Mouse (Mus musculus) limb, embryonic 15.5 days (tissue): ENCODE data around the gene 5530401A14Rik. TPM values are rescaled to one million over a fixed set of nuclear protein-coding genes. Genes with fewer than 3 reads are reported as not detected.

Experiments
- ATAC-seq: fragments of 200-750 bp; cut with Nextera tagmentation; 2 replicates; pipeline ENCODE4 v1.8.0; 2017; ENCODE audit warnings: low read depth, moderate TSS enrichment; ENCODE audit not compliant: insufficient number of reproducible peaks, low FRiP score, low TSS enrichment
- H3K27ac ChIP-seq: fragments of 300-500 bp; sonication (generic); 2 replicates; pipeline ENCODE4 v1.5.1; 2015; ENCODE audit warnings: moderate library complexity, mild to moderate bottlenecking, inconsistent platforms
- H3K27me3 ChIP-seq: fragments of 300-500 bp; sonication (generic); 2 replicates; pipeline ENCODE4 v1.6.1; 2015; ENCODE audit warnings: inconsistent platforms
- H3K36me3 ChIP-seq: fragments of 300-500 bp; sonication (generic); 2 replicates; pipeline ENCODE4 v1.6.1; 2015; ENCODE audit warnings: inconsistent platforms
- H3K4me1 ChIP-seq: fragments of 300-500 bp; sonication (generic); 2 replicates; pipeline ENCODE4 v1.6.1; 2015; ENCODE audit warnings: inconsistent platforms
- H3K4me2 ChIP-seq: fragments of 300-500 bp; sonication (generic); 2 replicates; pipeline ENCODE4 v1.6.1; 2015; ENCODE audit warnings: mild to moderate bottlenecking, inconsistent platforms
- H3K4me3 ChIP-seq: fragments of 300-500 bp; sonication (generic); 2 replicates; pipeline ENCODE4 v1.5.1; 2015; ENCODE audit warnings: mild to moderate bottlenecking, inconsistent platforms
- H3K9ac ChIP-seq: fragments of 300-500 bp; sonication (generic); 2 replicates; pipeline ENCODE4 v1.6.1; 2015; ENCODE audit warnings: inconsistent platforms
- H3K9me3 ChIP-seq: fragments of 300-500 bp; sonication (generic); 2 replicates; pipeline ENCODE4 v1.6.1; 2016; ENCODE audit warnings: inconsistent platforms
- WGBS: fragments of 180-500 bp; shearing (Covaris S2); methylation state at CpG from one replicate; pipeline ENCODE4 v1.1.7; 2015; 5-methylcytosine and 5-hydroxymethylcytosine counted together
- polyA plus RNA-seq: library from polyadenylated mRNA; unstranded; fragments of >200 nt; fragmentation: Nextera tagmentation; extraction: Ambion mirVana; gene quantifications from 2 replicates; pipeline ENCODE4 v1.2.1, GENCODE M21; 2015

5530401A14Rik gene
- polyA plus RNA-seq, 1 experiment from 2014 or later = not detected

- Histone ChIP-seq H3K4me2 (no peak overlapping the region), H3K27me3 (no peaks in the 10 kb centered on the region), H3K4me1 (no peaks in the 10 kb centered on the region), H3K4me3 (no peak overlapping the region), H3K9ac (no peak overlapping the region), H3K36me3 (no peaks in the 10 kb centered on the region), H3K27ac (no peak overlapping the region), H3K9me3 (no peaks in the 10 kb centered on the region)
- ATAC-seq = no peak
- WGBS = 79% methylated on average over 6 of the region's 6 CpGs
Observed at GRCm38 (mm10) chr11:81896511-81896910, 36.0 kb downstream of the 5530401A14Rik start.

GRCm38 (mm10) chr11:81897547-81898354 is 37.3 kb downstream of the 5530401A14Rik start:
- H3K9ac ChIP-seq = no peak overlapping the region
- 11% methylated on average over 8 of the region's 8 CpGs for WGBS
- H3K4me1 ChIP-seq = no peaks in the 10 kb centered on the region

GRCm38 (mm10) chr11:81902318-81902717 is 41.8 kb downstream of the 5530401A14Rik start:
- no peak overlapping the region for H3K4me2 ChIP-seq
- H3K9ac ChIP-seq = no peak overlapping the region
- H3K9me3 ChIP-seq = no peaks in the 10 kb centered on the region
- H3K4me1 ChIP-seq = no peaks in the 10 kb centered on the region
- H3K27ac ChIP-seq = no peak overlapping the region
- no peaks in the 10 kb centered on the region for H3K36me3 ChIP-seq
- H3K27me3 ChIP-seq = no peaks in the 10 kb centered on the region
- H3K4me3 ChIP-seq = no peak overlapping the region
- no peak for ATAC-seq

More at GRCm38 (mm10) chr11:81897547-81898354, 37.3 kb downstream of the 5530401A14Rik start:
- no peak overlapping the region for H3K27ac ChIP-seq
- H3K36me3 ChIP-seq = no peaks in the 10 kb centered on the region
- H3K4me2 ChIP-seq = no peak overlapping the region
- ATAC-seq = no peak
- H3K27me3 ChIP-seq = no peaks in the 10 kb centered on the region
- H3K9me3 ChIP-seq = no peaks in the 10 kb centered on the region
- no peak overlapping the region for H3K4me3 ChIP-seq

GRCm38 (mm10) chr11:81908760-81909159 is 48.3 kb downstream of the 5530401A14Rik start:
- Histone ChIP-seq H3K4me1 (no peaks in the 10 kb centered on the region), H3K27me3 (no peaks in the 10 kb centered on the region), H3K4me2 (no peak overlapping the region), H3K36me3 (no peaks in the 10 kb centered on the region), H3K4me3 (no peak overlapping the region), H3K9me3 (no peaks in the 10 kb centered on the region), H3K9ac (no peak overlapping the region), H3K27ac (no peak overlapping the region)
- no peak for ATAC-seq
- 89% methylated on average over 1 of the region's 1 CpGs for WGBS

GRCm38 (mm10) chr11:81909397-81909894 is 49.0 kb downstream of the 5530401A14Rik start:
- Histone ChIP-seq H3K9ac (no peak overlapping the region), H3K9me3 (no peaks in the 10 kb centered on the region), H3K4me3 (no peak overlapping the region), H3K27ac (no peak overlapping the region), H3K4me1 (no peaks in the 10 kb centered on the region), H3K36me3 (no peaks in the 10 kb centered on the region), H3K4me2 (no peak overlapping the region), H3K27me3 (no peaks in the 10 kb centered on the region)
- ATAC-seq = no peak
- WGBS = 58% methylated on average over 5 of the region's 5 CpGs

GRCm38 (mm10) chr11:81913071-81913470 is 52.6 kb downstream of the 5530401A14Rik start:
- no peaks in the 10 kb centered on the region for H3K27me3 ChIP-seq
- no peaks in the 10 kb centered on the region for H3K9me3 ChIP-seq
- H3K4me1 ChIP-seq = no peaks in the 10 kb centered on the region
- H3K27ac ChIP-seq = no peak overlapping the region
- ATAC-seq = no peak
- no peak overlapping the region for H3K4me3 ChIP-seq
- no peaks in the 10 kb centered on the region for H3K36me3 ChIP-seq
- no peak overlapping the region for H3K4me2 ChIP-seq
- 56% methylated on average over 4 of the region's 4 CpGs for WGBS
- H3K9ac ChIP-seq = no peak overlapping the region

GRCm38 (mm10) chr11:81915501-81915900 is 55.0 kb downstream of the 5530401A14Rik start:
- no peaks in the 10 kb centered on the region for H3K36me3 ChIP-seq
- 33% methylated on average over 6 of the region's 6 CpGs for WGBS
- no peak for ATAC-seq

GRCm38 (mm10) chr11:81923096-81923495 is 62.6 kb downstream of the 5530401A14Rik start:
- no peak for ATAC-seq
- Histone ChIP-seq H3K4me1 (no peaks in the 10 kb centered on the region), H3K27ac (no peak overlapping the region), H3K36me3 (no peaks in the 10 kb centered on the region), H3K4me3 (no peak overlapping the region), H3K27me3 (no peaks in the 10 kb centered on the region), H3K9me3 (no peaks in the 10 kb centered on the region), H3K4me2 (no peak overlapping the region), H3K9ac (no peak overlapping the region)
- WGBS = 88% methylated on average over 2 of the region's 2 CpGs

More at GRCm38 (mm10) chr11:81915501-81915900, 55.0 kb downstream of the 5530401A14Rik start:
- Histone ChIP-seq H3K4me3 (no peak overlapping the region), H3K4me2 (no peak overlapping the region), H3K9me3 (no peaks in the 10 kb centered on the region), H3K9ac (no peak overlapping the region), H3K4me1 (no peaks in the 10 kb centered on the region), H3K27me3 (no peaks in the 10 kb centered on the region), H3K27ac (no peak overlapping the region)

- H3K4me1 ChIP-seq = no peaks in the 10 kb centered on the region
- H3K4me3 ChIP-seq = no peak overlapping the region
- H3K27ac ChIP-seq = no peak overlapping the region
- 86% methylated on average over 4 of the region's 4 CpGs for WGBS
- H3K27me3 ChIP-seq = no peaks in the 10 kb centered on the region
- no peak overlapping the region for H3K4me2 ChIP-seq
- no peak overlapping the region for H3K9ac ChIP-seq
- H3K36me3 ChIP-seq = no peaks in the 10 kb centered on the region
- no peaks in the 10 kb centered on the region for H3K9me3 ChIP-seq
- ATAC-seq = no peak
Observed at GRCm38 (mm10) chr11:81923626-81924025, 63.2 kb downstream of the 5530401A14Rik start.

GRCm38 (mm10) chr11:81926393-81926792 is 65.9 kb downstream of the 5530401A14Rik start:
- Histone ChIP-seq H3K36me3 (no peaks in the 10 kb centered on the region), H3K4me2 (no peak overlapping the region), H3K27ac (no peak overlapping the region), H3K4me3 (no peak overlapping the region), H3K9ac (no peak overlapping the region), H3K9me3 (no peaks in the 10 kb centered on the region), H3K27me3 (no peaks in the 10 kb centered on the region), H3K4me1 (no peaks in the 10 kb centered on the region)
- ATAC-seq = no peak

- Histone ChIP-seq H3K27ac (no peak overlapping the region), H3K9me3 (no peaks in the 10 kb centered on the region), H3K4me3 (no peak overlapping the region), H3K4me1 (no peaks in the 10 kb centered on the region), H3K4me2 (no peak overlapping the region), H3K36me3 (no peaks in the 10 kb centered on the region), H3K9ac (no peak overlapping the region), H3K27me3 (no peaks in the 10 kb centered on the region)
- 74% methylated on average over 1 of the region's 1 CpGs for WGBS
- no peak for ATAC-seq
Observed at GRCm38 (mm10) chr11:81937516-81937915, 77.0 kb downstream of the 5530401A14Rik start.

GRCm38 (mm10) chr11:81940988-81941387 is 80.5 kb downstream of the 5530401A14Rik start:
- Histone ChIP-seq H3K27ac (no peak overlapping the region), H3K4me1 (no peaks in the 10 kb centered on the region), H3K4me2 (no peak overlapping the region), H3K4me3 (no peak overlapping the region), H3K9me3 (no peaks in the 10 kb centered on the region), H3K36me3 (no peaks in the 10 kb centered on the region), H3K9ac (no peak overlapping the region), H3K27me3 (no peaks in the 10 kb centered on the region)
- no peak for ATAC-seq
- 22% methylated on average over 1 of the region's 1 CpGs for WGBS
